Mouse (Mus musculus) bone marrow macrophage, adult 2 months (primary cell): ENCODE results near the gene 1700030K09Rik. TPM values are rescaled to one million over a fixed set of nuclear protein-coding genes. Genes with fewer than 3 reads are reported as not detected.

ENCODE experiments used
- H3K27ac ChIP-seq: 2 replicates; pipeline ENCODE4 v1.5.1; 2012; ENCODE audit warnings: low read depth, low read length; ENCODE audit not compliant: insufficient read depth
- H3K4me1 ChIP-seq: 2 replicates; pipeline ENCODE4 v1.6.1; 2012; ENCODE audit warnings: low read length; ENCODE audit not compliant: control insufficient read depth, insufficient read depth
- H3K4me3 ChIP-seq: 2 replicates; pipeline ENCODE4 v1.5.1; 2012; ENCODE audit warnings: mild to moderate bottlenecking, low read length, moderate library complexity; ENCODE audit not compliant: insufficient read depth
- CTCF ChIP-seq: IDR thresholded peaks from 2 replicates; pipeline ENCODE4 v1.5.1; 2012; ENCODE audit warnings: low read depth, mild to moderate bottlenecking, low read length, moderate library complexity
- POLR2A ChIP-seq: IDR thresholded peaks from 2 replicates; pipeline ENCODE4 v1.6.1; 2012; ENCODE audit warnings: mild to moderate bottlenecking, low read depth, low read length, borderline replicate concordance
- polyA plus RNA-seq: library from polyadenylated mRNA; stranded (reverse); fragments of >200 nt; gene quantifications from 2 replicates; pipeline ENCODE4 v1.2.4, GENCODE M21; 2012; ENCODE audit not compliant: missing spikeins, insufficient read depth, insufficient read length

1700030K09Rik gene
- polyA plus RNA-seq, 1 experiment: 6.2 TPM

DNA sequence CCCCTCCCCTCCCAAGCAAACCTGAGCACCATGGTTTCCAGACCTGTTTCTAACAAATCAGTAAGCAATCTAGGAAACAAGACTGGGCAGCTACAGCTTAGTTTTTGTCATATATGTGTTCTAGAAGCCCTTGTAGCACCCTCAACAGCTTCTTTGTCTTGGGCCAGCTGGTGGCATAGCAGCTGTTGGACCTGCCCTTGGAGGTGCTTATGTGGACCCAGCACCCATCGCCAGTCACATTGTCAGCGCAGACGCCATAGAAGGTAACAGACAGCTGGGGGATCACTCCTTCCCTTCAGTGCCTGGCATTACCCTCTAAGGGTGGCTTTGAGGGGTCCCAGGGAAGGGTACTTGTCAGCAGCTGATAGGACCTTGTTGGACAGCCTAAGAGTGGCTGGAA, 14.1 kb downstream of the 1700030K09Rik start:
- Histone ChIP-seq H3K27ac (no peak overlapping the region), H3K4me1 (no peaks in the 10 kb centered on the region), H3K4me3 (no peak overlapping the region)
- TF ChIP-seq CTCF (no peak), POLR2A (no peak)

- no peak overlapping the region for H3K27ac ChIP-seq
- no peaks in the 10 kb centered on the region for H3K4me1 ChIP-seq
- no peak overlapping the region for H3K4me3 ChIP-seq
- TF ChIP-seq CTCF: no peak
- no peak for TF ChIP-seq POLR2A
Observed at GRCm38 (mm10) chr8:72458457-72458856, 14.8 kb downstream of the 1700030K09Rik start.

GRCm38 (mm10) chr8:72459881-72460533, 16.3 kb downstream of the 1700030K09Rik start:
- no peak for TF ChIP-seq CTCF
- TF ChIP-seq POLR2A: no peak
- Histone ChIP-seq H3K27ac (no peak overlapping the region), H3K4me3 (no peak overlapping the region), H3K4me1 (no peaks in the 10 kb centered on the region)

DNA sequence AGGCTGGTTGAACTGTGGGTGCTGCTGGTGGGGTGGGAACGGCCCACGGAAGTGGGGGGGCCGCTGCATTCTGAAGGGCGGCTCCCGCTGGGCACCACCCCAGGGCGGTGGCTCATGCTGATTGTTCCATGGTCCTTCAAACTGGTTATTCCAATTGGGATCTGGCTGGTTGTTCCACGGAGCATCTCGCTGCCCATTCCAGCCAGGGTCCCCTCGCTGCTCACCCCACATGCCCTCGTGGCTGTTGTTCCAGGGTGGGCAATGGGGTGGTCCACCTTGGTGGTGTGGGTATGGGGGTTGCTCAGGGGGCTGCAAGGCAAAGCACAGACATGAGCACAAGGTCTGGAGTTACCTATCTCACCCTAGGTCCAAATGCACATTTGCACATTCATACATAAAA, 20.5 kb downstream of the 1700030K09Rik start:
- H3K4me3 ChIP-seq: no peak overlapping the region
- TF ChIP-seq CTCF (no peak), POLR2A (no peak)
- H3K4me1 ChIP-seq: no peaks in the 10 kb centered on the region
- H3K27ac ChIP-seq: no peak overlapping the region

DNA sequence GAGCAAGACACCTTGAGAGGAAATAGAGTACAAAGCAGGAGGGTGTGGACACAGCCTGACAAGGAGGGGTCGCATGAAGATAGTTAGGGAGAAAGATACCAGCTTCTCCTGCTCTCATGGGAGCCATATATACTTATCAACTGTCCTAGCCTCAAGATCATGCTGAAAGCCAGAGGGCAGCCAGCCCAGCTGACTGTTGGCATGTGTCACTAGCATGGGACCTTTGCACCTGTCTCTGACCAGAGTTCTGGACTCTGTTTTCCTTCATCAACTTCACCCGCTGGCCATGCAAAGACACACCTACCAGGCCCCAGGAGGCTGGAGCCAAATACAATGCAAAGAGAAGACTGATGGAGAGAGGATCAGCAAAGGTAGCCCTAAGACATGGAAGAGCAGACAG, 25.6 kb downstream of the 1700030K09Rik start:
- TF ChIP-seq CTCF: no peak
- no peak for TF ChIP-seq POLR2A
- Histone ChIP-seq H3K27ac (no peak overlapping the region), H3K4me1 (peaks cover 7% of the 10 kb centered on the region), H3K4me3 (no peak overlapping the region)

- Histone ChIP-seq H3K4me1 (peaks cover 7% of the 10 kb centered on the region), H3K4me3 (no peak overlapping the region), H3K27ac (no peak overlapping the region)
- TF ChIP-seq CTCF (no peak), POLR2A (no peak)
Observed at GRCm38 (mm10) chr8:72469984-72470383, 26.3 kb downstream of the 1700030K09Rik start.

DNA sequence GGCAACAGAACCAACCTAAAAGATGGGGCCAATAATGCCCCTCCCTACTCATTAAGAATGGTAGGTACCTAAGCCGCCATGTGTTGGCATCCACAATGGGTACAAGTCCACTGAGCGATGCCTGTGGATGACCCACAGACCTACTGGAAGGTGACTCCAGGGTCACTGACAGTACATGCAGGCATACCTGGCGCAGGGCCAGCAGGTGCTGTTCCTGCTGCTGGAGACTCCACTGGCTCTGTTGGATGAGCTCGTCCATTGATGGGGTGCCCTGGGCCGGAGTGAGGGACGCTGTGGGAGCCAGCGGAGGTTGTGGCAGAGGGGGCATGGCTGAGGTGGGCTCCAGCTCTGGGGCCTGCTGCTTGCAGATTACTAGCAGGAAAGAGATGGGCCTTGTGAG, 27.0 kb downstream of the 1700030K09Rik start:
- H3K27ac ChIP-seq: no peak overlapping the region
- peaks cover 7% of the 10 kb centered on the region for H3K4me1 ChIP-seq
- no peak for TF ChIP-seq CTCF
- no peak overlapping the region for H3K4me3 ChIP-seq

- TF ChIP-seq CTCF: no peak
- TF ChIP-seq POLR2A: 0 out of 2 replicates have a peak, but pooled peaks have one; percentile 36
- Histone ChIP-seq H3K27ac (peak within 1 kb of the TSS; percentile 84), H3K4me3 (peak within 1 kb of the TSS; percentile 80), H3K4me1 (peaks cover 9% of the 10 kb centered on the region)
Observed at GRCm38 (mm10) chr8:72474826-72475546, 31.3 kb downstream of the 1700030K09Rik start, which contains the start of gene Cherp. Gene Cherp (minus strand): TSS chr8:72475226.

DNA sequence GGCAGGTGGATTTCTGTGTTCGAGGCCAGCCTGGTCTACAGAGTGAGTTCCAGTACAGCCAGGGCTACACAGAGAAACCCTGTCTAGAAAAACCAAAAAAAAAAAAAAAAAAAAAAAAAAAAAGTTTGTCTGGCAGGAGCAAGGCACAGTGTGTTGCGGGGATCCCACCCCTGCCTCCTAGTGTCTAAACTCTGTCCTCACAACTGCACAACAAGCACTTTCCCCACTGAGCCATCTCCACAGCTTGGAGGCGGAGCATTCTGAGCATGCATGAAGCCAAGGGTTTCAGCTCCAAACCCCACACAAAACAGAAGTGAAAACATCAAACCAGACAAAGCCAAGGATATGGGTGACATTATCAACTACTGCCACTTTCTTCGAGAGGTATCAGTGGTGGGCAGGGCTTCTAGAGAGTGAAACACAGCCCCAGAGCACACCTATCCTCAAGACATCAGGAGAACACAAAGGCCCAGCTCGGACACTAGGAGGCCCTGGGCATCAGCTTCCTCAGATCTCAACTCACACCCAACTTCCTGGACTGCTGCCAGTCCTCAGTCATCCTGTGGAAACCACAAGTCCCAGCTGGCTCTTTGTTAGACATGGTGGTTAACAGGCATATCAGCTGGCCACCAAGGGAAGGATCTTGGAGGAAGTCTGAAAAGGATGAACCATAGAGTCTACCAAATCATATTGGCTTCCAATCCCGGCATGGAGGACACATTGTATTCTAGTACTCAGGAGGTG, 41.9 kb downstream of the 1700030K09Rik start:
- peaks cover 27% of the 10 kb centered on the region for H3K4me1 ChIP-seq
- TF ChIP-seq CTCF (no peak; the same call in 1 of the 2 replicates), POLR2A (no peak)
- H3K4me3 ChIP-seq: no peak overlapping the region
- H3K27ac ChIP-seq: peak overlapping the region; percentile 76

GRCm38 (mm10) chr8:72487014-72487413, 43.3 kb downstream of the 1700030K09Rik start:
- H3K4me1 ChIP-seq: peaks cover 33% of the 10 kb centered on the region
- H3K4me3 ChIP-seq: no peak overlapping the region
- H3K27ac ChIP-seq: peak overlapping the region; percentile 76
- TF ChIP-seq POLR2A (no peak), CTCF (no peak)

DNA sequence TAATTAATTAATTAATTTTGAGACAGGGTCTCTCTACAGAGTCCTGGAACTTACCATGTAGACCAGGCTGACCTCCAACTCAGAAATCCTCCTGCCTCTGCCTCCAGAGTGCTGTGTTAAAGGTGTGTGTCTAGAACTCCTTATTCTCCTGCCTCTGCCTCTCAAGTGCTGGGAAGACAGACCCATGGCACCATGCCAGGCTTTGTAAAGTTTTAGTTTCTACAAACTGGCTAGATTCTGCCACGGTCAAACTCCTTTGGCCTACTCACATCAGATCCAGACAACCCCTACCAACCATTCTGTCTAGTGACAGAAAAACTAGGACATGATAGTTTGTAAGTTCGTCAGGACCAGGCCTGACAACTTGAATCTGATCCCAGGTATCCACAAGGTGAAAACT, 47.3 kb downstream of the 1700030K09Rik start:
- no peak for TF ChIP-seq POLR2A
- TF ChIP-seq CTCF: no peak
- no peak overlapping the region for H3K4me3 ChIP-seq
- peaks cover 25% of the 10 kb centered on the region for H3K4me1 ChIP-seq
- H3K27ac ChIP-seq: no peak overlapping the region
